Mouse (Mus musculus) thymus, postnatal 0 days (tissue): Measurements from ENCODE around the gene Frem1. TPM values are rescaled to one million over a fixed set of nuclear protein-coding genes. Genes with fewer than 3 reads are reported as not detected.

Experiments used
- DNase-seq: peaks from one replicate; pipeline ENCODE4 v3.0.0-alpha.2; 2015; ENCODE audit warnings: low spot score
- polyA plus RNA-seq: library from polyadenylated mRNA; unstranded; fragments of >200 nt; fragmentation: Nextera tagmentation; extraction: Ambion mirVana; gene quantifications from 2 replicates; pipeline ENCODE4 v1.2.1, GENCODE M21; 2015

The Frem1 gene
- polyA plus RNA-seq, 1 experiment from 2014 or later = 0.52 TPM

DNA sequence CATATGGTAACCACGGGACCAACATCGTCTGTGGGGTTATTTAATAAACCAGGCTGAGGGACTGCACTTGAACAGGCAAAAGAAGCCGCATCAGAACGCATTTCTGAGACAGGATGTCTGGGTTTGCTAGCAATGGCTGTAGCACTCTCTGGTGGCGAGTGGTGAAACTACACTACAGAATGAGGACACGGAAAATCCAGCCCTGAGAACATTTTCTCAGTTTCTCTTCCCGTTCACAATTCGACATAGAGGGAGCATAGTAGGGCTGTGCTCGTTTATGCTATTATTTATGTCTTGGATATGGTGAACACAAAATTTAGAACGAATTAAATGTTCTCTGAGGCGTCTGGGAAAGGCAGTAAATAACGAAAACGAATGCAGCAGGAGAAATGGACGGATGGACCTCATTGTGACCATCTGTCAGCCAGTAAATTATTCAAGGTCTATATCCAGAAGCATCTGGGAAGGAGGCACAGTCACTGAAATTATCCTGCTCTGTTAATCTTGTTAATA, 118.4 kb downstream of the Frem1 start:
- DNase-seq = peak; percentile 60

DNA sequence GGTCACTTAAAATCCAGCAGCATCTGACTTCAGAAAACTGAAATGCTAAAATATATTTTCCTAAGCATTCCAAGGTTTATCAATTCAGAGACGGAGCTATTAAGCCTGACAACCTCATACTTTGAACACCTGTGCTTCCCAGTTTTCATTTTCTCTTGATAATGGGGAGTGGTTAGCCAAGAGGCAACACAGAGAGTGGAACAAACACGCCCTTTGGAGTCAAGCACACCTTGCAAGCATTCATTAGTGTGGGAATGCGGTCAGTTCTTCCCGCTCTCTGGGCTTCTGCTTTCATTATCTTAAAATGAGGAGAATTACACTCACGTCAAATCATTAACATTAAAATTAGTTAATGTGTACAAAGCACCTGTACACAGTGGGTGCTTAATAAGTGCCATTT, 122.1 kb downstream of the Frem1 start:
- no peak for DNase-seq

DNA sequence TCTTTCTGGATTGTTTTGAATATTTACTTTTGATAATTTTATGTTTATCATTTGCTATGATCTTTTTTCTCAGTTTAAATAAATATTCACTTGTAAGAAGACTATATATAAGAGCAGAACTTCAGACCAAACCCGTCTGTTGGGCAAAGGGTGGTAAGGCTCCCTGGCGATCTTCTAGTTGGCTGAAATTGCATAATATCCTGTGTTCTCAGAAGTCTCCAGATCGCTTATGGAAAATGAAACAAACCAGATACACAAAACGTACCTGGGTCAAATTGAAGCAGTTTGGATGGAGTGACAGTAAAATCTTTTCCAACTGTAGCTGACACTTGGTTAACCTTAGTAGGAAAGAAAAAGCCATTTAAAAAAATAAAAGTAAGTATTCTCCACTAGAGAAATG, 130.2 kb downstream of the Frem1 start:
- DNase-seq = no peak

DNA sequence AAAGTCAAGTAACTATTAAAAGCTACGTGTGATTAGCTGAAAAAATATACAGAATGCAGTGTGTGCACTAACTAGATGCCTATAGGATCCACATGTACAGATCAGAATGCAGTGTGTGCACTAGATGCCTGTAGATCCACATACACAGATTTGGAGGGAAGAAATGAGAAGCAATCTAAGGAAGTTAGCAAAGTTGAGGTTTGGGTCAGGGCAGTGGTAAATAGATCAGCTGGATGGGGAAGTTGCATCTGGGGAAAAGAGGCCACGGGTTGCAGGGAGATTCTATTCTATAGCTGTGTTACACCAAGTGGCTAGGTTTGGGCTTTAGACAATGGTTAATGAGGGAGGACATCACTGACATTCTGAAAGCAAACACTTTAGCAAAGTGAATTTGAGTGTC, 133.5 kb downstream of the Frem1 start:
- DNase-seq = no peak

DNA sequence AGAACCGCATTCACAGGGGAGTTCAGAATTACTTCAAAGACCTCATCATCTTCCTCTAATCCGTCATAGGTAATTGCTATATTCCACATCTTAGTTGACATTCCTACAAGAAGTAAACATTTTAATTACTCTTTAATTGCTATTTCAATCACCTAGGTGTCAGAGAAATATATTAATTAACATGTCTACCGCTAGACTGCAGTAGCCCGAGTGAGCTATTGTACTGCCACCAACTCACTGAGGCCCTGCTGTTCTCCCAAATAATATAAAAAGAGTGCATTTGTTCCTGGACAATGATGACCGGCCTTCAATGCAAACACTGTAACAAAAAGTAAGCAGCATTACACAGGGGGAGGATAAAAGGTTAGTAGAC, 135.5 kb downstream of the Frem1 start:
- no peak for DNase-seq

DNA sequence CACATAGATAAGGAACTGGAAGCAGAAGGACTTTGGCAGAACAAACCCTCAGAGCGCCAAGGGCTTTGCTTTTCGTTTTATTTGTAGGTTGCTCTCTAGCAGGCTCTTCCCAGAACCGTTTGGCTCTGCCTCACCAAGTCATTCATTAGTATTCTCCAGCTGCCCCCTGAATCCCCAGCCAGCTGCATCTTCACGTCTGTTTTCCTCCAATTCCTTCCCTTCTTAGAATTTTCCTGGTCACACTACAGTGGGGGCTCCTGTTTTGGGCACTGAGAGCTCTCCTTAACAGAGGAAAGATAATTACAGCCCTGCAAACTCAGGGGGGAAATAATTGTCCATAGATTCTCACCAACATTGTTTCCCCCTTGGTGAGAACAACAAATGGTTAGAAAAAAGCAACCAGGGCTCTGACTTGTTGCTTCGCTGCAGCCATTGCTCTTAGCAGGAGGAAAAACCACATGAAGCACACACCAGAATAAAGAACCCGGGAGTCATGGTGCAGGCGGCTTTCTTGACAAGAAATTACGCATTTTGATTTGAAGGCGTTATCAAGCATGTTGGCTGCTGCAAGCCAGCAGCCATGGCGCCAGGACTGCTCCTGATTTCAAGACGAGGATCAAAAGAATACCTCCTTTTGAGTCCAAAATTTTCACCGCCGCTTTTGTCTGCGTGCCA, 136.0 kb downstream of the Frem1 start:
- no peak for DNase-seq

DNA sequence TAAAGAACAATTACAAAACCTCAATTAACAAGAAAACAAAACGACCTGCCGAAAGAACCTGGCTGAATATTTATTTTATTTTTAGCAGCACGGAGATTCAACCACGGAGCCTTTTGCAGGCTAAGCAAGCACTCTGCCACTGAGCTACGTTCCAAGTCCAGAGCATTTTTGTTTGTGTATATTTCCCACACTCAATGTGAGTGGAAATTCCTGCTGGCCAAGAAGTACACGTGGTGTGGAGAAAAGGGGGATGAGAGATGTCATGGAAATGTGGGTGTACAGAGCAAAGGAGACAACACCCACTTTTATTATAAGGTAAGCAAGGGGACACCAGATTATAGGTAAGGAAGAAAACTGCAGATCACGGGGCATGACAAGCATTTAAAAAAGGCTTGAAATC, 136.6 kb downstream of the Frem1 start:
- DNase-seq = no peak

DNA sequence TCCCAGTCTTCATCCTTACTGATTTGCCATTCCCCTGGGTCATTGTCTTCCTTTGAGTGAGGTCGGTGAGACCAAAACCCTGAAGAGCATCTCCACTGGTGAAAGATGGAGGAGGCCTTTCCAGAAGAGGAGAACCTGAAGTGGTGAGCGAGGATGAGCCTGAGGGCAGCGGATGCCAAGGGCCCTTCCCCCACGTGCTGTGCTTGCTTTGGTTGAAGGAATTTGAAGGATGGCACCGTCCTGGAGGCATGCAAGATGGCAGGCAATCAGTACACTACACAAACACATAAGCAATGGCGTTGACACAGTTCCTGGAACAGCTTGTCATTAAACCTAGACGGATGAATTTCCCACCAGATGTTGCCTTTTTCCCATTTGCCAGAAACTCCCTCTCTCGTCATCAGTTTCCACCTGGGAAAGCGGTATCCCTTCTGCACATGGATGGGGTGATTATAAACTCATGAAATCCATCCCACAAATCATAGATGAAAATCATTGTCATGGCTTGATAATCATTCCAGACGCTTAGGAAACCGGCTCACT, 137.5 kb downstream of the Frem1 start:
- no peak for DNase-seq

DNA sequence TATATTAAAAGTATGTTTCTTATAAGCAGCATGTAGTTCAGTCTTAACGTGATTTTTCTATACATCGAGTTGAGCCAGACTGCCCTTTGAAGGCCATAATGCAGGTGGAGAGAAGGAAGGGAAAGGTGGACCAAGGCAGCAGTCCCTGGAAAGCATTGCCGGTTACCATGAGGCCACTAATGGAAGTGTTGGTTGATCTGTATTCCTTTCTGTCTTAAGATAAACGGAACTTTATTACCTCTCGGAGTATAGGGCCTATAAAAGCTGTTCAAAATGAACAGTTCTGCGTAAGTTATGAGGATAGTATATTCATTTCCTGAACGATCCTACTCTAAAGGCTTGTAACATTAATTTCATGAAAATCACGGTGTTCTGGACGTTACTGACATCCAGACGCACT, 156.9 kb downstream of the Frem1 start:
- DNase-seq = no peak

DNA sequence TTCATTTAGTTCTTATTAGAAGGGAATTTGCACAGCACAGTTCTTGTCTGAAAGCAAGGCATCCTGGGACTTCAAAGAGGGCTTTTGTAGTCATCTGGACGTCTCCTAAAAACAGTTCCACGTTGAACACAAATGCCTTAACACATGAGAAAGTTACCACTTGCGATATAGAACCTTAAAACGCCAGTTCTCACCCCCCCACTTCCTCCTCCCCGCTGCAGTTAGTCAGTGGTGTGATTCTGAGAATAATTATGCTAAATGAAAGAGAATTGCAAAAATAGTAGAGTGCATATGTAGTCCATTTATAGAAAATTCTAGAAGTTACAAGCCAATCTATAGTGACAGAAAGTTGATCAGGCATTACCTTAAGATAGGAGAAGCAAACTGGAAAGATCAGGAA, 159.9 kb downstream of the Frem1 start:
- DNase-seq = no peak

DNA sequence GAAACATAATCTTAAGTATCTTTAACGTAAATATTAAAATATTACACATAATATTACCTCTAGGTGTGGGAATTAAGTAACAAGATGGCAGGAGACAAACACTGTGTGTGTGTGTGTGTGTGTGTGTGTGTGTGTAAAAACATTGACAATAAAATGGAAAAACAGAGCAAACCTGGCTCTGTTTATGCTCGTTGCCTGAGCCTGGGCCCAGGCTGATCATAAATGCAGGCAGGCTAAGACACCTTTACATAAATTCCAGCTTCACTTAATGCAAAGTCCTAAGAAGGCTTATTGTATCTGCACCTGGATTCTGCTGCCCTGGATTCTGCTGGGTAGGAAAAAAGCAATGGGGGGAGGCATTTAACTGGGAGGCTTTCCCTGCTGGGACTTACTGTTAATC, 160.6 kb downstream of the Frem1 start:
- no peak for DNase-seq

DNA sequence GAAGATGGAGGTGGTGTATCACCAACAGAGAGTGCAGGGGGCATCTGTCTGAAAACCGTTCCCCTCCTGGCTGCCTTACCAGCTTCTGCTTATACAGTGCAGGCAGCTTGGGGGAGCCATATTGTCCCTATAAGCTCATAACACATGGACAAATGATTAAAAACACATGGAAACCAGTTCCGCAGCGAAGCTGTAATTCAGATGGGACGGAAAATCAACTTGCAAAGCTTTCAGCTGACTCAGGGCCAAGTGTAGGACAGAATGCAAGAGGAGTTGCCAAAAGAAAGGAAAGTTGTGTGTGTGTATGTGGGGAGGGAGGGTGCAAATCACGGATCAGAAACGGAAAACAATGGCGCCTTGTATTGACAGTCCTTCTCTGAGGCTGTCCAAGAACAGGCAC, 161.1 kb downstream of the Frem1 start:
- DNase-seq = no peak

DNA sequence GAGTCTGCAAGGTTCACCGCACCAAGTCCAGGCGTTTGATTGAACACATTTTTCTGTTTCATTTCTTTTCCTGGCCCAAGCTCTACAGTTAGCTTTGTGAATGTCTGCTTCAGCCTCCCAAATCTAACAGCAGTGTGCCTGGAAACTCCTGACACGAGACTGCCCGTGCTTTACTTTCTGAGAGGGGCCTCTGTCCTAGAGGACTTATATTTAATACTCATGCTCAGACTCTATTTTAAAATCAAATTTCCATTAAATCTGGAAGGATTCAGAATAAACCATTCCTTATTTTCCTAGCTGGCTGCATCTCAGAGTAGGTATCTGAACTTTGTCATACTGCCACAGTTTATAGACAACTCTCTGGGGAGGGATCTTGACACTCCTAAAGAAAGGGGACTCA, 161.6 kb downstream of the Frem1 start:
- DNase-seq = no peak

DNA sequence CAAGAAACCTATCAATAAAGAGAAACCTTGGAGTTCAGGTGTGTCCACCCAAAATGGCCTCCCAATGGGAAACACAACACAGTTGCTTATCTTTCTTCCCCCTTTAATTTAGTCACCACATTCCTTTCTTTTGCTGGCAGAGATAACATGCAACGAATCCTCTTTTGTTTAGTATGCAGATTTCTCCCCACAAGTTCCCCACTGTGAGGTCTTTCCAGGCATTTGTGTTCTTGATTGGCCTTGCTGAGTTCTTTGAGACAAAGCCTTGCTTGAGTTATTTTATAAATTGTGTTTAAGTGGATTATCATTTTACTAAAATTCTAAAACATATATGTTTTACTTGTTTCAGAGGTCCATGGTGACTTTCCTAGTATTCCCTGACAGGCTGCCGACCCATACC, 166.0 kb downstream of the Frem1 start:
- no peak for DNase-seq

DNA sequence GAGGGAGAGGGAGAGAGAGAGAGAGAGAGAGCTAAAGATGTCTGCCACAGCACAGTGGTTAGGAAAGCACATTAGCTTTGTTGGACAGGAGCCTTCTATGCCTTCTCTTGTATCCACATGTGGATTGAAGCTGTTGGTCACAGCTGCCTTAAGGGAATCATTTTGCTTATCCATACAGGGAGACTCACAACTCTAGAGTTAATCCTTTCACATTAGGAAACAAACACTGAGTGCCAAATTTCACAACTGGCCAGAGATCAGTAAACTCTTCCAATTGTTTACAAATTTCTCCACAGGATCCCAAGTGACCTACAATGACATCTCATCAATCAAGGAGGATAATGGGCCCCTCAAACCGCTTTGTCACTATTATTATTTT, 166.6 kb downstream of the Frem1 start:
- DNase-seq = no peak

DNA sequence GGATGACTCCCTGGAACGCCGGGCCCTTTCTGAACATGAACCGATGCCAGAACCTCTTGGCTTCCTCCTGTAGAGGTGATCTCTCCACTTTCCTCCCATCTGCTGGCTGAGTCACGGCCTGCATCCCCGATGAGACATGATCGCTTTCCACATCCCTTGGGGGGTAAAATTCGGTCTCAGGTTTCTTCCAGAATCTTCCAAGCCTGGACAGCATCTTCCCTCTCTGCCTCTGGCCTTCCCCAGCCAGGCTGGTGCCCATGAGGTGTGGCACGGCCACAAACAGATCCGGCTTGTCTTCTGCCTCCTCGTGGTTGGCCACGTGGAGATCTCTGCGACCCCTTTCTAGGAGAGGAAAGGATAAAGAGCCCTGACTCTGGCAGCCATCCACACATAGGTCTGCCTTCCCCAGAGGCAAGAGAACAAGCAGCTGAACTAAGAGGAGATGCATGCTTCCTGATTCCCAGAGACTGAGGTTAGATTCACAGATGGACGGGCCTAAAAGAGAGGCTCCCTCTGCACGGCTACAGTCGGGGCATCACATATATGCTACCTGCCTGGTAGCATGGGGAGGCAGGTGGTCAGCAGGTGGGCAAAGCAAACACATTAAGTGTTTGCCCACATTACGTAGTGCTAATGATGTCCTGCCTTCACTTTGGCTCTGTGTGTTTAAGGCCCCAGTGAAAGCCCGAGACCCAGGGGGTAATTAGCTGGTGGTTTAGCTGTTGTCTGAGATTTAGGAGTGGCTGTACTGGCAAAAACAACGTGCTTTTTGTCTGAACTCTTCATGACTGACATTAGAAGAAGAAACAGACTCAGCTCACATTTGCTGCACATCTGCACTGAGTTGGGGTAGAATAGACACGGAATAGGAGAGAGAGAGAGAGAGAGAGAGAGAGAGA, 167.3 kb downstream of the Frem1 start, which contains the start of gene Cer1:
Gene Cer1, minus strand, starts transcription at position 513 of the 899 bp plus-strand sequence.
- no peak for DNase-seq

DNA sequence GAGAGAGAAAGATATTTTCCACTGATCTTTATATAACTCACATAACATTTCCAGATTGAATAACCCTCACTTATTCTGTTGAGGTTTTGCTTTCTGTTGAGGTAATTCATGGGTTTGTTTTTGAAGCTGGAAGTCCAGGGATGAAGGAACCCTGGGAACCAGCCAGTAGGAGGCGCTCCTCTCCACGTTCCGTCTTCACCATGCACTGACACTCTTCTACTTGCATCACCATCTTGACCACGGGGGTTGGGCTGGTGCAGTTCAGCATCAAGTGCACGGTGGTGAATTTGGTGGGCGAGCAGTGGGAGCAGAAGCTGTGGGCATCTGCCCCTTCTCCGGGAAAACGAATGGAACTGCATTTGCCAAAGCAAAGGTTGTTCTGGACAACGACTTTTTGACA, 169.6 kb downstream of the Frem1 start:
- no peak for DNase-seq

DNA sequence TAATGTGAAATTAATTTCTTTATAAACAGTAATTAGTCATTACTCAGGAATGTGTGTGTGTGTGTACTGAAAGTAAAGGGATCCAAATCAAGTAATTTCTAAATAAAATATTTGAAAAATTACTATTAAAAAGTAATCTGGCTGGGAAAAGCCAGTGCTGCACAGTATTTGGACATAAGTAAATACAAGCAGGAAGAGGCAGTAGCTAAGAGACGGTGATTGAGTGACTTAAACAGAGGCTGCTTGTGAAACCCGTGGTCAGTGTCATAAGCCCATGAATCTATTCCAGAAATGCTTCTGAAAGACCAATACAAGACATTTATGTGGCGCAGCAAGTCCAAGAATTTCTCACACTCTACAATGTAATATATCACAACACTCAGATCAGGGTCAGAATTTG, 170.8 kb downstream of the Frem1 start:
- no peak for DNase-seq

DNA sequence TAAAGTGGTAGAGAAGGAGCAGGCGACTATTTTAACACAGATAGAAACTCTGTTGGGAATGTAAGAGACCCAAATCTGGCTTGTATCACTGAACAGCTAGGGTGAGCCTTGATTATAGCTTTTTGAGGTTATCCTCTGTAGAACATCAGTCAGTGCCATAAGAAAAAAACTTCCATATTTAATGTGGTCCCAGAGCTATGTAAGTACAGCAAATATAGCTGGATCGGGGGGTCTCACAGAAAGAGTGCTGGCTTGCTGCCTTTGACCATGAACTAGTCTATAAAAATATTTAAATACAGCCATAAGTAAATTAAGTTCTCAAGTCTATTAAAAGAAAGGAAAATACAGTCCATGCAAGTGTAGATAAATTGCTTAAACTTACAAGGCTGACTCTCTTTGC, 171.9 kb downstream of the Frem1 start:
- DNase-seq = no peak

DNA sequence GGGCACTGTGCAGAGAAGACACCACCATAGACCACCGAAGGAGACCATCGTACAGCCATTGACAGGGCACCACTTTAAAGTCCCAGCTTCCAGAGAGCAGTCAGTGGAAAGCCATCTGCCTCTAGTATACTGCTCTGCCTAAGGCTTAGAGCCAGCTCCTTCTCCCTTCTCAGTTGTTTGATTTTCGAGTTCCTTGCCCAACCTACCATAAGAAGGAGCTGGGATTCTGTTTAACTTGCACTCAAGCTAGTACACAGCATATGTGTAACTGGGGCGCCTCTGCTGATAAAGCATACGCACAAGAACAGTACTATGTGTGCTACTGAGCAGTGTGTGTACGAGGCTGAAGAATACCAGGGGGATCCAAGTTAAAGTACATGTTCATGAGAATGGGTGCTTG, 173.0 kb downstream of the Frem1 start:
- DNase-seq = no peak

DNA sequence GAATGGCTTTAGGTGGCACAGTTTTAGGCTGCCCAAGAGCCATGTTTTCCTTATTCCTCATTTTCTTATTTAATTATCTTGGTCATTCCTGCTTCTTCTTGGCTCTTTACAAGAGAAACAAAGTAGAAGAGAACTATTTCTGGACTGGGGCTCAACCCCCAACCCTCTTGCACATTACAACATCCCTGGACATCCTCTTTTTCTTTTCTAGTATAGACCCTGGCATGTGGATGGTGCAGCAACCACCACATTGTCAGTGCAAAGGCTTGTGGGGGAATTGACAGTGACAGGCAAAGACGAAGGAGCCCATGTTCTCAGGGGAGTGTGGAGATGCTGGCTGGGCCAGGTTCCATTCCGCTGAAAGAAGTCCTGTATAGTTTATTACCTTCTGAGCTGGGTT, 175.5 kb downstream of the Frem1 start:
- no peak for DNase-seq

DNA sequence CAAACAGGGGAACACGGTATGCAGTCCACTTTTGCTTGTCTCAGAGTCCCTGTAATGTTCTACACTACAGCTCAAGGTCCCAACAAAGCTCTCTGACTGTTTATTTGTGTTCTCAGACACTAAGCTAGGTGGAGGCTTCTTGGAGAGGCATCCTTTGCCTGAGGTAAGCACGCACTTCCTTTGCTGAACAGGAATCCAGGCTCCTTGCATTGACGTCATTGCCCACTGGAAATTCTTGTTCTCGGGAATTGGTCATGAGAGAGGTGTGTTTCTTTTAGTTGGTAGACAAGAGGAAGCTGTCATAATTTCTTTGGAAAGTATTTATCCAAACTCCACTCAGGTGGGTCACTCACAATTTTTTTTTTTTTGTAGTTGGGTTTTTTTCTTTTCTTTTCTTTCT, 176.6 kb downstream of the Frem1 start:
- DNase-seq = no peak

DNA sequence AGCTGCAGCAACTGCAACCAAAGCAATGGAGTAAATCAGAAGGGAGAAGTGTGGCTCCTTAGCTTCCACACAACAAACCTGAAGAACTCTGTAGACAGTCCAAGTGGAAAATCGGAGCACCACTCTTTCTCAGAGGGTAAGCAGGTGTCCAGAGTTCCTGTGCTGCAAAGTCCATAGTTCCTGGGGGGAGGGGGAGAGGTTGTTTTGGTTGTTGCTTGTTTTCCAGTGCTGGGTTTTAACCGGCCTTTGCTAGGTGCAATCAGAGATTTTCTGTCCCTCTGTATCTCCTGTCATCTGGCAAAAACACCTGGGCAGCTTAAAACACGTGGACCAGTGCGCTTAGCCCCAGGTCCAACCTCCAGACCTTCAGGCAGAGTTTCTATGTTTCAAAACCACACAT, 177.3 kb downstream of the Frem1 start:
- no peak for DNase-seq
